Mouse (Mus musculus) cerebellum, adult 2 months (tissue): ENCODE results near the gene Zfp597. TPM values are rescaled to one million over a fixed set of nuclear protein-coding genes. Genes with fewer than 3 reads are reported as not detected.
"Not testable (repeated sequence)": the region's sequence is repeated elsewhere in the genome, so short reads cannot be mapped to it uniquely, and the experiment has no call there.

Experiments used
- DNase-seq, 2 experiments: peaks; one replicate each; pipeline ENCODE4 v3.0.0; 2021
- H3K27ac ChIP-seq: fragments of 200-500 bp; 2 replicates; pipeline ENCODE4 v1.5.1; 2012; ENCODE audit warnings: low read length, control low read depth, inconsistent platforms; ENCODE audit not compliant: insufficient read depth
- H3K27me3 ChIP-seq: fragments of 200-500 bp; 2 replicates; pipeline ENCODE4 v1.6.1; 2012; ENCODE audit warnings: inconsistent platforms, mild to moderate bottlenecking, low read length, moderate library complexity; ENCODE audit not compliant: control insufficient read depth, insufficient read depth
- H3K4me1 ChIP-seq: fragments of 200-500 bp; 2 replicates; pipeline ENCODE4 v1.6.1; 2011; ENCODE audit warnings: low read length; ENCODE audit not compliant: control insufficient read depth, insufficient read depth
- H3K4me3 ChIP-seq: fragments of 200-500 bp; replicated peaks from 2 replicates; pipeline ENCODE3; 2011; ENCODE audit warnings: mild to moderate bottlenecking, low read depth, low read length, control low read depth; ENCODE audit not compliant: insufficient read depth
- CTCF ChIP-seq: fragments of 200-500 bp; IDR thresholded peaks from 2 replicates; pipeline ENCODE4 v1.5.1; 2011; ENCODE audit warnings: low read depth, mild to moderate bottlenecking, control low read depth, low read length, moderate library complexity, borderline replicate concordance; ENCODE audit not compliant: insufficient read depth
- POLR2A ChIP-seq: fragments of 200-500 bp; IDR thresholded peaks from 2 replicates; pipeline ENCODE4 v1.6.1; 2011; ENCODE audit warnings: low read length, control low read depth, borderline replicate concordance; ENCODE audit not compliant: insufficient read depth
- WGBS: fragments of 180-500 bp; shearing (Covaris S2); methylation state at CpG from one replicate; pipeline ENCODE4 v1.1.7; 2018; 5-methylcytosine and 5-hydroxymethylcytosine counted together
- polyA plus RNA-seq: library from polyadenylated mRNA; depleted of rRNA; stranded (reverse); fragments of >200 nt; gene quantifications from 2 replicates; pipeline ENCODE4 v1.2.3, GENCODE M21; 2012

Gene Zfp597
- polyA plus RNA-seq, 1 experiment: 14.1 TPM

- Histone ChIP-seq H3K27ac (no peak overlapping the region), H3K4me1 (no peaks in the 10 kb centered on the region; the same call in 1 of the 2 replicates), H3K27me3 (no peaks in the 10 kb centered on the region), H3K4me3 (no peak overlapping the region)
- no peak for DNase-seq
- TF ChIP-seq CTCF (no peak), POLR2A (no peak)
- WGBS: 59% methylated on average over 12 of the region's 12 CpGs
Measured at GRCm38 (mm10) chr16:3852586-3852985, 31.8 kb downstream of the Zfp597 start.

- 94% methylated on average over 13 of the region's 13 CpGs for WGBS
- not testable (repeated sequence) for DNase-seq, H3K4me1 ChIP-seq, H3K4me3 ChIP-seq, H3K27ac ChIP-seq, H3K27me3 ChIP-seq
Measured at GRCm38 (mm10) chr16:3851301-3851700, 33.1 kb downstream of the Zfp597 start.

DNA sequence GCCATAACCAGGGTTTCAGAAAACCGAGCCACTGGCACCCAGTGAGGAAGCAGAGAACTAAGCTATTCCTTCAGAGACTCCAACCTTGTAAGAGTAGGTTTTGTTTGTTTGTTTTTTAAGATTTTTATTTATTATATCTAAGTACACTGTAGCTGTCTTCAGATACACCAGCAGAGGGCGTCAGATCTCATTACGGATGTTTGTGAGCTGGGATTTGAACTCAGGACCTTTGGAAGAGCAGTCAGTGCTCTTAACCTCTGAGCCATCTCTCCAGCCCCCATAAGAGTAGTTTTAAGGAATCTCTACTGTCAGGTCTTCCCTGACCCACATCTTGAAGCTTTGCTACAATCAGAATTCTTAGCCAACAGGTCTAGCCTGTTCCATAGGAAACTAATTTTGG is 35.9 kb downstream of the Zfp597 start:
- 82% methylated on average over 3 of the region's 3 CpGs for WGBS
- no peak for DNase-seq
- TF ChIP-seq CTCF: no peak
- TF ChIP-seq POLR2A: no peak
- Histone ChIP-seq H3K27ac (no peak overlapping the region), H3K4me3 (no peak overlapping the region), H3K27me3 (no peaks in the 10 kb centered on the region), H3K4me1 (no peaks in the 10 kb centered on the region; the same call in 1 of the 2 replicates)

DNA sequence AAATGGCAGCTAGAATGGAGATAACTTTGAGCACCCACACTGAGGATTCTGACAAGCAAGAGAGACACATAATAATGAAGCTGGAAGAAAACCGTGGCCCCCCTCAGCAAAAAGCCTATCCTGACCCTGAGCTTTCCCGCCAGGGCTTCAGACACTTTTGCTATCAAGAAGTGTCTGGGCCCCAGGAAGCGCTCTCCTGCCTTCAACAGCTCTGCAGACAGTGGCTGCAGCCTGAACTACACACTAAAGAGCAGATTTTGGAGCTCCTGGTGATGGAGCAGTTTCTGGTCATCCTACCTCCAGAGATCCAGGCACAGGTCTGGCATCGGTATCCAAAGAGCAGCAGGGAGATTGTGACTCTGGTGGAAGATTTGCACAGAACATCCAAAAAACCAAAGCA is 36.5 kb downstream of the Zfp597 start:
- Histone ChIP-seq H3K27ac (no peak overlapping the region), H3K27me3 (no peaks in the 10 kb centered on the region), H3K4me1 (no peaks in the 10 kb centered on the region; the same call in 1 of the 2 replicates), H3K4me3 (no peak overlapping the region)
- no peak for TF ChIP-seq CTCF
- no peak for TF ChIP-seq POLR2A
- WGBS: 73% methylated on average over 4 of the region's 4 CpGs
- DNase-seq: no peak

DNA sequence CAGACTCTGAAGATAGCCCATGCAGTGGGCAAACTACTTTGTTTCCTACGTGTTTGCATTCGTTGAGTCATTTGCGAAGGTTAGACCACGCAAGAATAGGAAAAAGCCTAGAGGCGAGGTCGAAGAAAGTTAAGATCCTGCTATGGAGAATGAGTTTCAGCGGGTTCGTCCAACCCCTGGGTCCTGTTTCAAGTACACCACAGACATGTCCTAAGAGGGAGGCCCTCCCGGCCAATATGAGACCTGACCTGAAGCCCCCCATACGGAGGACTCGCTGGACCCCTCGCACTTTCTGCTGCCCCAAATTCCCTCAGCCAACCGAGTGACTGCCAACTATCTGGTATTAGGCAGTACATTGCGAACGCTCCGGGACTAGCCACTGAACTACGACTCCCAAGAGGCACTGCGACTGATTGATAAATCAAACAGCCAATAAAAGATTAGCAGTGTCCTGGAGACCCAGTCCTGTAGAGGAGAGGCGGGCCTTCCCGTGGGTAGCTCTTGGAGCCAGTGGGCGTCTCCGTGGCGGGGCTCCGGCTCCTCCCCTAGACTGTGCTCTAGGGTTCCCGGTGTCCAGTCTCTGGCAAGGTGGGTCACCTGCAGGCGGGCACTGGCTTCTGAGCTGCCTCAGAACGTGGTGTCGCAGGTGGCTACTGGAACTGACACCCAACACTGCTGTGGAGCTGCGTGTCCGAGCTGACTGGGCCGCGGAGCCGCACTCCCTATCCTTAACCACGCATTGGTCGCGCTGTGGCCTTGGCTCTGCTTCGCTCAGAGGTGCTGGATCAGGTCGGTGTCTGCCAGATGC is 37.4 kb downstream of the Zfp597 start, which contains the start of gene Zfp174:
Gene Zfp174 (plus strand): TSS at position 558 of the 808 bp plus-strand sequence.
- Histone ChIP-seq H3K4me1 (no peaks in the 10 kb centered on the region; the same call in 1 of the 2 replicates), H3K4me3 (peak within 1 kb of the TSS; percentile 90), H3K27me3 (no peaks in the 10 kb centered on the region), H3K27ac (peak within 1 kb of the TSS; percentile 33; the same call in 1 of the 2 replicates)
- 3% methylated on average over 38 of the region's 38 CpGs for WGBS
- TF ChIP-seq POLR2A (peak; percentile 79), CTCF (no peak)
- DNase-seq: peak; percentile 94 to 98

DNA sequence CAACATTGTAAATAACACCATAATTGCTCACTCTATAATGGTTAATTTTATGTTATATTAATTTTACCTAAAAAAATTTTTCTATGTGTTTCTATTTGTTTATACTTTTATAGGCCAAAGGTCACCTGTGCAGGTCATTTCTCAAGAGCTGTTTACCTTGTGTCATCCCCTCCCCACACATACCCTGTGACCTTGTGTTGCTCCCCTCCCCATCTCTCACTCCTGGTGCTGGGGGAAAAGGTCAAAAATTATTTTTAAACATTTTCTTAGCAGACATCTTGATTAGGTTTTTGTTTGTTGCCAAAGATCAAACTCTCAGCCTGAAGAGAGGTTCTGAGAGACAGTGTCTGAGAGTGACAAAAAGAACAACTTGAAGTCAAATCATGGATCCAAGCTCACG is 40.6 kb downstream of the Zfp597 start:
- 79% methylated on average over 1 of the region's 1 CpGs for WGBS

GRCm38 (mm10) chr16:3842989-3843388 is 41.4 kb downstream of the Zfp597 start:
- no peak for DNase-seq
- H3K4me3 ChIP-seq: no peak overlapping the region
- H3K27ac ChIP-seq: no peak overlapping the region
- 4% methylated on average over 4 of the region's 4 CpGs for WGBS
- H3K4me1 ChIP-seq: no peaks in the 10 kb centered on the region; the same call in 1 of the 2 replicates
- TF ChIP-seq POLR2A: no peak
- no peak for TF ChIP-seq CTCF
- H3K27me3 ChIP-seq: no peaks in the 10 kb centered on the region

More for the DNA sequence above, 40.6 kb downstream of the Zfp597 start:
- Histone ChIP-seq H3K4me1 (no peaks in the 10 kb centered on the region; the same call in 1 of the 2 replicates), H3K27ac (no peak overlapping the region), H3K4me3 (no peak overlapping the region), H3K27me3 (no peaks in the 10 kb centered on the region)
- DNase-seq: no peak
- TF ChIP-seq POLR2A (no peak), CTCF (no peak)
